Mouse (Mus musculus): ENCODE measurements around the gene Dot1l. TPM values are rescaled to one million over a fixed set of nuclear protein-coding genes. Genes with fewer than 3 reads are reported as not detected.

Dot1l gene
- total RNA-seq, 1 experiment: 31.9 TPM

DNA sequence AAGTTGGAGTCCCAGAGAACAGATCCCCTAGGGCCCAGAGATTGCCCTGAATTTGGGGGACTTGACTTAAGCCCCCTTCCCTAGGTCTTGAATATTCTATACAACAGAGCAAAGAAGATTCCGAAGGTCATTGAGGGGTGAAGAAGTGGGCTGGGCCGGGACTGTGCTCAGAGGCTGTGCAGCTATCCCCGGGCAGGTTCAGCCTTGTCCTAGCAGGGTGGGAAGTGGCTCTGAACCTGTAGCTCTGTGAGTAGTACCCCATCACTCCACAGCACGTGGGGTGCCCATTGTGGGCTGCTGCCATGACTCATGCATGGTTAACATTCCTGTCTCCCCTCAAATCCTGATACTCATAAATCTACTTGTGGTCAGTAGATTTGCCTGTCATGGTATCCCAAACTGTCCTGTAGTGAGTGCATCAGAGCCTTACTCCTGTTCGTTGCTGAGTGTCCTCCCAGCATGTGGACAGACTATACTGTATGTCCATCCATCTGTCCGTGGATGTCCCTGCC, 21.4 kb downstream of the Dot1l start:
- no peak for DNase-seq (ENCODE audit: low read depth, low spot score)
- H3K4me1 ChIP-seq (ENCODE audit: control insufficient read depth in 2 of 2, insufficient read depth in 2 of 2, low read length in 2 of 2, poor library complexity in 1 of 2): no peaks in the 10 kb centered on the region
- no peak overlapping the region for H3K27ac ChIP-seq (ENCODE audit: insufficient read depth, low read depth, low read length, poor library complexity, severe bottlenecking)
- peaks cover 80% of the 10 kb centered on the region for H3K36me3 ChIP-seq (ENCODE audit: control insufficient read depth, insufficient read depth, low read length, poor library complexity, severe bottlenecking)
- no peak overlapping the region for H3K9ac ChIP-seq (ENCODE audit: insufficient read depth, low read depth, low read length, poor library complexity, severe bottlenecking)
- no peaks in the 10 kb centered on the region for H3K9me3 ChIP-seq (ENCODE audit: control insufficient read depth, insufficient read depth, low read depth, low read length)
- in situ Hi-C loops (cut with MboI; ENCODE audit: low sequenced_read_pairs in 2 of 2, unreplicated experiment in 2 of 2): no loop called here
- H3K4me3 ChIP-seq (ENCODE audit: insufficient read depth in 1 of 2, low read depth in 1 of 2, low read length in 2 of 2, poor library complexity in 1 of 2, severe bottlenecking in 1 of 2): no peak overlapping the region
- TF ChIP-seq ZNF384 (IDR thresholded peaks at IDR 0.05; ENCODE audit: low read depth, low read length): no peak
- no peak for TF ChIP-seq CHD2 (IDR thresholded peaks at IDR 0.05; ENCODE audit: low read depth, low read length)
- TF ChIP-seq MAFK (IDR thresholded peaks at IDR 0.05; ENCODE audit: insufficient read depth, low read depth, low read length): no peak
- no peak for TF ChIP-seq ZC3H11A (IDR thresholded peaks at IDR 0.05; ENCODE audit: borderline replicate concordance, low read depth, low read length)
- TF ChIP-seq HCFC1 (IDR thresholded peaks at IDR 0.05; ENCODE audit: borderline replicate concordance, insufficient read depth, low read length): no peak

DNA sequence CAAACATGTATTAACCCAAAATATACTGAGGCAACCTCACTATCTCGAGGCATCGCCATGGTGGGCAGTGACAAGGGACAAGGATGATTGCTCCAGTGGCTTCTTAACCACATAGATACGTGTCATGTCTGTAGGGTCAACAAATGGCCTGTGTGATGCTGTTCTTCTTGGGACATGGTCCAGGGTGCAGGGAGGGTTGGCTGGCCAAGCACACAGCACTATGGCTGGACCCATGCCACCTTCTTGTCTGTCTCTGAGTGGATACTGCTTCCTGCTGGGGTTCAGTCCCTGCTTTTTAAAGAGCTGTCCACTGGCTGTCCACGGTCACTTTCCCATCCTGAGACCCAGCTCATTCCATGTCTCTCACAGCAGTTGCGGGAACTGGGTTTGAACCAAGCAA, 22.1 kb downstream of the Dot1l start:
- TF ChIP-seq MAFK (IDR thresholded peaks at IDR 0.05; ENCODE audit: insufficient read depth, low read depth, low read length) (no peak), ZNF384 (IDR thresholded peaks at IDR 0.05; ENCODE audit: low read depth, low read length) (no peak), HCFC1 (IDR thresholded peaks at IDR 0.05; ENCODE audit: borderline replicate concordance, insufficient read depth, low read length) (no peak), ZC3H11A (IDR thresholded peaks at IDR 0.05; ENCODE audit: borderline replicate concordance, low read depth, low read length) (no peak), CHD2 (IDR thresholded peaks at IDR 0.05; ENCODE audit: low read depth, low read length) (no peak)
- Histone ChIP-seq H3K4me1 (ENCODE audit: control insufficient read depth in 2 of 2, insufficient read depth in 2 of 2, low read length in 2 of 2, poor library complexity in 1 of 2) (no peaks in the 10 kb centered on the region), H3K9ac (ENCODE audit: insufficient read depth, low read depth, low read length, poor library complexity, severe bottlenecking) (no peak overlapping the region), H3K4me3 (ENCODE audit: insufficient read depth in 1 of 2, low read depth in 1 of 2, low read length in 2 of 2, poor library complexity in 1 of 2, severe bottlenecking in 1 of 2) (no peak overlapping the region), H3K9me3 (ENCODE audit: control insufficient read depth, insufficient read depth, low read depth, low read length) (no peaks in the 10 kb centered on the region), H3K36me3 (ENCODE audit: control insufficient read depth, insufficient read depth, low read length, poor library complexity, severe bottlenecking) (peaks cover 81% of the 10 kb centered on the region), H3K27ac (ENCODE audit: insufficient read depth, low read depth, low read length, poor library complexity, severe bottlenecking) (no peak overlapping the region)
- DNase-seq (ENCODE audit: low read depth, low spot score): no peak
- in situ Hi-C loops (cut with MboI; ENCODE audit: low sequenced_read_pairs in 2 of 2, unreplicated experiment in 2 of 2): no loop called here

DNA sequence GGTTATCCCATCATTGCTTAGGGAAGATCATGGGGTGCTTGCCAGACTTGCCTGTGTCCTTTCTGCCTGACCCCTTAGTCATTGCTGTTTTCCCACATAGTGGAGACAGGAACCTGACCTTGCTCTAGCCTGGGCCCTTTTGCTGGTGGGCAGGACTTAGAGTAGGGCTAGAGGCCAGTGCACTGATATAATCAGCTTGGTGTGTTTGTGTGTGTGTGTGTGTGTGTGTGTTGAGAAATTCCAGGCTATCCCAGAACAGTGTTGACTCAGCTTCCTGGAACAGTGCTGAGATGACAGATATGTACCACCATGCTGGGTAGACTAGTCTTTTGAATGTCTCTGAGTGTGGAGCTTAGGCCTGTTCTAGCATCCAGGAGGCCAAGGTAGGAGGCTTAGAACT, 24.6 kb downstream of the Dot1l start:
- H3K4me3 ChIP-seq (ENCODE audit: insufficient read depth in 1 of 2, low read depth in 1 of 2, low read length in 2 of 2, poor library complexity in 1 of 2, severe bottlenecking in 1 of 2): no peak overlapping the region
- in situ Hi-C loops (cut with MboI; ENCODE audit: low sequenced_read_pairs in 2 of 2, unreplicated experiment in 2 of 2): no loop called here

DNA sequence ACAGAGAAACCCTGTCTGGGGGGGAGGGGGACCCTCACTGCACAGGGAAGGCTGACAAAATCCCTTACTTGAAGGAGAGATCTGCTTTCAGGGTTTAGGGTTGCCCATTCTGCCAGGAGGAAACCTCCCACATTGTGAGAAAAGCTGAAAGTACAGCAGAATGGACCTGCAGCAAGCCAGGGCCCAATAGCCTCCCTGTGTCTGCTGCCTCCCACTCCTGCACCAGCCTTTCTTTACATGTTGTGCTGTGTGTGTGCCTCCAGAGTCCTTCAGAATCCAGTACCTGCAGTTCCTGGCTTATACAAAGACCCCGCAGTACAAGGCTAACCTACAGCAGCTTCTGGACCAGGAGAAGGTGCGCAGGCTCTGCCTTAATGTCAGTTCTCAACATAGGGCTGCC, 29.3 kb downstream of the Dot1l start:
- H3K4me3 ChIP-seq (ENCODE audit: insufficient read depth in 1 of 2, low read depth in 1 of 2, low read length in 2 of 2, poor library complexity in 1 of 2, severe bottlenecking in 1 of 2): no peak overlapping the region
- DNase-seq (ENCODE audit: low read depth, low spot score): no peak
- in situ Hi-C loops (cut with MboI; ENCODE audit: low sequenced_read_pairs in 2 of 2, unreplicated experiment in 2 of 2): no loop called here

More for the DNA sequence above, 24.6 kb downstream of the Dot1l start:
- Histone ChIP-seq H3K27ac (ENCODE audit: insufficient read depth, low read depth, low read length, poor library complexity, severe bottlenecking) (no peak overlapping the region), H3K36me3 (ENCODE audit: control insufficient read depth, insufficient read depth, low read length, poor library complexity, severe bottlenecking) (peaks cover 83% of the 10 kb centered on the region), H3K4me1 (ENCODE audit: control insufficient read depth in 2 of 2, insufficient read depth in 2 of 2, low read length in 2 of 2, poor library complexity in 1 of 2) (peaks cover 0 to 5% of the 10 kb centered on the region in 2 experiments; a peak in 1 of 4 replicates), H3K9me3 (ENCODE audit: control insufficient read depth, insufficient read depth, low read depth, low read length) (no peaks in the 10 kb centered on the region), H3K9ac (ENCODE audit: insufficient read depth, low read depth, low read length, poor library complexity, severe bottlenecking) (no peak overlapping the region)
- DNase-seq (ENCODE audit: low read depth, low spot score): no peak
- TF ChIP-seq HCFC1 (IDR thresholded peaks at IDR 0.05; ENCODE audit: borderline replicate concordance, insufficient read depth, low read length): no peak
- no peak for TF ChIP-seq MAFK (IDR thresholded peaks at IDR 0.05; ENCODE audit: insufficient read depth, low read depth, low read length)
- no peak for TF ChIP-seq ZC3H11A (IDR thresholded peaks at IDR 0.05; ENCODE audit: borderline replicate concordance, low read depth, low read length)
- no peak for TF ChIP-seq CHD2 (IDR thresholded peaks at IDR 0.05; ENCODE audit: low read depth, low read length)
- TF ChIP-seq ZNF384 (IDR thresholded peaks at IDR 0.05; ENCODE audit: low read depth, low read length): no peak

More for the DNA sequence above, 29.3 kb downstream of the Dot1l start:
- TF ChIP-seq CHD2 (IDR thresholded peaks at IDR 0.05; ENCODE audit: low read depth, low read length) (no peak), ZNF384 (IDR thresholded peaks at IDR 0.05; ENCODE audit: low read depth, low read length) (no peak), ZC3H11A (IDR thresholded peaks at IDR 0.05; ENCODE audit: borderline replicate concordance, low read depth, low read length) (no peak), HCFC1 (IDR thresholded peaks at IDR 0.05; ENCODE audit: borderline replicate concordance, insufficient read depth, low read length) (no peak), MAFK (IDR thresholded peaks at IDR 0.05; ENCODE audit: insufficient read depth, low read depth, low read length) (no peak)
- peaks cover 0 to 5% of the 10 kb centered on the region in 2 experiments; a peak in 1 of 4 replicates for H3K4me1 ChIP-seq (ENCODE audit: control insufficient read depth in 2 of 2, insufficient read depth in 2 of 2, low read length in 2 of 2, poor library complexity in 1 of 2)
- H3K36me3 ChIP-seq (ENCODE audit: control insufficient read depth, insufficient read depth, low read length, poor library complexity, severe bottlenecking): peaks cover 89% of the 10 kb centered on the region
- H3K9ac ChIP-seq (ENCODE audit: insufficient read depth, low read depth, low read length, poor library complexity, severe bottlenecking): no peak overlapping the region
- no peak overlapping the region for H3K27ac ChIP-seq (ENCODE audit: insufficient read depth, low read depth, low read length, poor library complexity, severe bottlenecking)
- H3K9me3 ChIP-seq (ENCODE audit: control insufficient read depth, insufficient read depth, low read depth, low read length): no peaks in the 10 kb centered on the region
